Mouse (Mus musculus): ENCODE results near the gene Zfp513.
A peak's percentile ranks its signal among the peaks of the same experiment; 100 is the strongest.

The Zfp513 gene

GRCm38 (mm10) chr5:31200327-31200768 is 1.8 kb downstream of the Zfp513 start:
- DNase-seq (ENCODE audit: low spot score in 2 of 2): peak in 1 of 2 experiments; percentile 53

- DNase-seq (ENCODE audit: low spot score in 2 of 2): peak; percentile 55 to 62
These were observed 2.2 kb downstream of the Zfp513 start for GRCm38 (mm10) chr5:31199893-31200292.

GRCm38 (mm10) chr5:31199321-31199892 is 2.7 kb downstream of the Zfp513 start:
- peak in 1 of 2 experiments; percentile 55 for DNase-seq (ENCODE audit: low spot score in 2 of 2)

- peak in 1 of 2 experiments; percentile 36 for DNase-seq (ENCODE audit: low spot score in 2 of 2)
These were observed 3.3 kb downstream of the Zfp513 start for GRCm38 (mm10) chr5:31198616-31199320.

- peak in 1 of 2 experiments; percentile 43 for DNase-seq (ENCODE audit: low spot score in 2 of 2)
These were observed 3.9 kb downstream of the Zfp513 start for GRCm38 (mm10) chr5:31198170-31198569.

- peak in 1 of 2 experiments; percentile 29 for DNase-seq (ENCODE audit: low spot score in 2 of 2)
These were observed 5.0 kb downstream of the Zfp513 start for GRCm38 (mm10) chr5:31197072-31197471.

GRCm38 (mm10) chr5:31196207-31196606 is 5.9 kb downstream of the Zfp513 start:
- DNase-seq (ENCODE audit: low spot score in 2 of 2): peak in 1 of 2 experiments; percentile 27

- DNase-seq (ENCODE audit: low spot score in 2 of 2): peak in 1 of 2 experiments; percentile 41
These were observed 6.4 kb downstream of the Zfp513 start for GRCm38 (mm10) chr5:31195671-31196070.

- peak in 1 of 2 experiments; percentile 29 for DNase-seq (ENCODE audit: low spot score in 2 of 2)
These were observed 7.3 kb downstream of the Zfp513 start for GRCm38 (mm10) chr5:31194486-31195485.

- DNase-seq (ENCODE audit: low spot score in 2 of 2): no peak
These were observed 8.3 kb downstream of the Zfp513 start for GRCm38 (mm10) chr5:31193631-31194281.

GRCm38 (mm10) chr5:31192939-31193630 is 9.0 kb downstream of the Zfp513 start, which contains the start of the genes Snx17 and Eif2b4:
Snx17 (plus strand) TSS chr5:31193227.
Eif2b4 (minus strand) TSS chr5:31193430.
- peak; percentile 100 for DNase-seq (ENCODE audit: low spot score in 2 of 2)

GRCm38 (mm10) chr5:31192045-31192938 is 9.8 kb downstream of the Zfp513 start:
- no peak for DNase-seq (ENCODE audit: low spot score in 2 of 2)

GRCm38 (mm10) chr5:31190201-31190600 is 11.9 kb downstream of the Zfp513 start:
- peak in 1 of 2 experiments; percentile 26 for DNase-seq (ENCODE audit: low spot score in 2 of 2)

GRCm38 (mm10) chr5:31188223-31188840 is 13.8 kb downstream of the Zfp513 start:
- DNase-seq (ENCODE audit: low spot score in 2 of 2): no peak

GRCm38 (mm10) chr5:31183678-31184077 is 18.4 kb downstream of the Zfp513 start:
- no peak for DNase-seq (ENCODE audit: low spot score in 2 of 2)

GRCm38 (mm10) chr5:31181183-31181770 is 20.8 kb downstream of the Zfp513 start:
- DNase-seq (ENCODE audit: low spot score in 2 of 2): no peak

- peak; percentile 97 to 98 for DNase-seq (ENCODE audit: low spot score in 2 of 2)
These were observed 22.1 kb downstream of the Zfp513 start, which contains the start of the genes Gm29609 and Gtf3c2 for GRCm38 (mm10) chr5:31179766-31180630. Gm29609 (minus strand) TSS chr5:31179911. Gtf3c2 (minus strand) TSS chr5:31180144.

All from right cerebral cortex, postnatal 10 days (tissue).